Mouse (Mus musculus): ENCODE measurements around the gene Vps13d. TPM values are rescaled to one million over a fixed set of nuclear protein-coding genes. Genes with fewer than 3 reads are reported as not detected.

Gene Vps13d
- total and polyA plus RNA-seq, 3 experiments: 9.4 to 9.8 (median 9.7) TPM

GRCm38 (mm10) chr4:144950327-144950711, 244.5 kb downstream of the Vps13d start:
- H3K27me3 ChIP-seq (replicated peaks): no peaks in the 10 kb centered on the region
- dilution Hi-C loops (cut with MboI; ENCODE audit: extremely low pct_ligation_motif_present, extremely low pct_unique_long_range_greater_than_20kb, low sequenced_read_pairs): no loop called here
- H3K4me1 ChIP-seq (ENCODE audit: control insufficient read depth in 1 of 2, insufficient read depth in 2 of 2): peaks cover 7 to 16% of the 10 kb centered on the region in 2 experiments; a peak in 3 of 4 replicates
- no peak overlapping the region for H3K4me3 ChIP-seq (replicated peaks in 1 of 3; ENCODE audit: low read depth in 2 of 3, low read length in 2 of 3, poor library complexity in 1 of 3)
- no peaks in the 10 kb centered on the region for H3K79me2 ChIP-seq (replicated peaks; ENCODE audit: control insufficient read depth, extremely low read depth, insufficient read depth, poor library complexity, severe bottlenecking)
- in situ Hi-C loops (cut with MboI; ENCODE audit: low pct_ligation_motif_present, low pct_unique_long_range_greater_than_20kb, low sequenced_read_pairs): no loop called here
- TF ChIP-seq POLR2A (IDR thresholded peaks at IDR 0.05; ENCODE audit: low read depth, low read length) (no peak), TCF12 (IDR thresholded peaks at IDR 0.05; ENCODE audit: low read depth, low read length) (no peak)
- no peak overlapping the region for H3K9ac ChIP-seq (ENCODE audit: insufficient read depth, low read depth)
- no peaks in the 10 kb centered on the region for H3K9me3 ChIP-seq (replicated peaks; ENCODE audit: low read length)
- no peak overlapping the region for H3K27ac ChIP-seq (ENCODE audit: insufficient read depth, low read depth)
- DNase-seq (ENCODE audit: extremely low read depth): no peak
- H3K36me3 ChIP-seq (replicated peaks in 1 of 2; ENCODE audit: control insufficient read depth in 1 of 2, insufficient read depth in 1 of 2, low read length in 1 of 2): no peaks in the 10 kb centered on the region
- no peak overlapping the region for H3K4me2 ChIP-seq (ENCODE audit: insufficient read depth, low read depth, poor library complexity, severe bottlenecking)

DNA sequence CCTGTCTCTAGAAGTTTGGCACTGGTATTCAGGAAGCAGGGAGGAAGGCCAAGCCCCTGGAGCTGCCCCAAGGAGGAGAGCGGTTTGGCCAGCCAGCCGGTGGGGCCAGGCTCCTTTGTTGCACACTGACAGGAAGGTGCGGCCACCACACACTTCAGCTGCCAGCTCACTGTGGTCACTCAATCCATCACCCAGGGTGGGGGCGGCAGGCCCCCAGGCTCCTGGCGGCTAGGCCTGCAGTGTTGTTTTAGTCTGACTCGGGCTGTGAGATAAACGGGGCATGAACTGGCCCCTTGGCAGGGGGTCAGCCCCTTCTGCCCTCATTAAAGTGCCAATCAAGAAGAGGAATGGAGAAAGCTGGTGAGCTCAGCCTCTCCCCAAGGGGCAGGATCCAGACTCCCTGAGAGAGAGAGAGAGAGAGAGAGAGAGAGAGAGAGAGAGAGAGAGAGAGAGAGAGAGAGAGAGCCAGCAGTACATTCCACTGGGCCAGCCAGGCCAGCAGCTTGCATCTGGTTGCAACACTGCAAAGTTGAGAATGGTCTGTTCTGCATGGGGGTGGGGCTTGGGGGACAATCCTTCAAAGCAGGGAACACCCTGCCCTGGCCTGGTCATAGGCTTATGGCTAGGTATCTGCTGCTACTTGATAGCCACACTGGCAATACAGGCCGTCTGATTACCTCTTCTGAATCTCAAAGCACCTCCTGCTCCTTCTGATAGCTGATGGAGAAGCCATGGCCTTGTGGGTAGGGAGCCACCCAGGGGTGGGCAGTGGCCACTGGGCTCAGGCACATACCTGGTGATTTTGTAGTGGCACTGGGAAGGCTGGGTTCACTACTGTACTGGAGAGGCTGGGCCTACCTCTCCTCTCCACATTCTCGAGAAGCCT, 245.1 kb downstream of the Vps13d start:
- no peak for TF ChIP-seq ELF1 (IDR thresholded peaks at IDR 0.05; ENCODE audit: low read depth, low read length)
- no peak for TF ChIP-seq MAZ (IDR thresholded peaks at IDR 0.05; ENCODE audit: low read depth, low read length)
- no peak for TF ChIP-seq POLR2AphosphoS2 (IDR thresholded peaks at IDR 0.05; ENCODE audit: low read depth, low read length)
- TF ChIP-seq POLR2A (IDR thresholded peaks at IDR 0.05; ENCODE audit: low read depth, low read length): no peak
- no peak for TF ChIP-seq JUND (conservative IDR thresholded peaks at IDR 0.05; ENCODE audit: low read depth, low read length)
- TF ChIP-seq SIN3A (IDR thresholded peaks at IDR 0.05; ENCODE audit: low read length): no peak
- no peak for TF ChIP-seq EP300 (IDR thresholded peaks at IDR 0.05; ENCODE audit: low read length)
- TF ChIP-seq MEF2A (IDR thresholded peaks at IDR 0.05; ENCODE audit: borderline replicate concordance, low read depth, low read length): no peak
- TF ChIP-seq USF1 (IDR thresholded peaks at IDR 0.05; ENCODE audit: low read depth, low read length): no peak
- no peak for TF ChIP-seq ZMIZ1 (IDR thresholded peaks at IDR 0.05; ENCODE audit: low read depth, low read length)
- TF ChIP-seq NELFE (IDR thresholded peaks at IDR 0.05; ENCODE audit: low read depth, low read length): no peak
- no peak for TF ChIP-seq TBP (conservative IDR thresholded peaks at IDR 0.05; ENCODE audit: low read depth, low read length)
- no peak for TF ChIP-seq SMC3 (IDR thresholded peaks at IDR 0.05; ENCODE audit: low read depth, low read length)
- TF ChIP-seq KAT2A (IDR thresholded peaks at IDR 0.05; ENCODE audit: insufficient replicate concordance, low read length): no peak
- no peak for TF ChIP-seq CHD2 (IDR thresholded peaks at IDR 0.05; ENCODE audit: low read length)
- no peak for TF ChIP-seq ZC3H11A (IDR thresholded peaks at IDR 0.05; ENCODE audit: low read depth, low read length)
- TF ChIP-seq RCOR1 (conservative IDR thresholded peaks at IDR 0.05; ENCODE audit: low read depth, low read length): no peak
- TF ChIP-seq NRF1 (IDR thresholded peaks at IDR 0.05; ENCODE audit: low read depth, low read length): no peak
- no peak for TF ChIP-seq CHD1 (IDR thresholded peaks at IDR 0.05; ENCODE audit: low read depth, low read length)
- Histone ChIP-seq H3K9me3 (replicated peaks; ENCODE audit: low read length) (no peaks in the 10 kb centered on the region), H3K27me3 (replicated peaks) (no peaks in the 10 kb centered on the region), H3K4me1 (ENCODE audit: control insufficient read depth in 1 of 2, insufficient read depth in 2 of 2) (peaks cover 7 to 16% of the 10 kb centered on the region in 2 experiments; a peak in 3 of 4 replicates), H3K9ac (ENCODE audit: insufficient read depth, low read depth) (no peak overlapping the region), H3K79me2 (replicated peaks; ENCODE audit: control insufficient read depth, extremely low read depth, insufficient read depth, poor library complexity, severe bottlenecking) (no peaks in the 10 kb centered on the region), H3K4me3 (replicated peaks in 1 of 3; ENCODE audit: low read depth in 2 of 3, low read length in 2 of 3, poor library complexity in 1 of 3) (no peak overlapping the region), H3K4me2 (ENCODE audit: insufficient read depth, low read depth, poor library complexity, severe bottlenecking) (no peak overlapping the region), H3K27ac (ENCODE audit: insufficient read depth, low read depth) (no peak overlapping the region), H3K36me3 (replicated peaks in 1 of 2; ENCODE audit: control insufficient read depth in 1 of 2, insufficient read depth in 1 of 2, low read length in 1 of 2) (no peaks in the 10 kb centered on the region)
- in situ Hi-C loops (cut with MboI; ENCODE audit: low pct_ligation_motif_present, low pct_unique_long_range_greater_than_20kb, low sequenced_read_pairs) (no loop called here), dilution Hi-C loops (cut with MboI; ENCODE audit: extremely low pct_ligation_motif_present, extremely low pct_unique_long_range_greater_than_20kb, low sequenced_read_pairs) (no loop called here)
- DNase-seq (ENCODE audit: extremely low read depth): no peak

Data from CH12.LX (cell line).